8 mouse cellular contexts compared by ENCODE assay signal in genomic region chr13:95223427-95223772, GRCm38 (mm10). TPM values are rescaled to one million over a fixed set of nuclear protein-coding genes. Genes with fewer than 3 reads are reported as not detected.
A peak's percentile ranks its signal among the peaks of the same experiment; 100 is the strongest.
DNase-seq lines count a peak whose midpoint lies in the region; ATAC-seq and TF ChIP-seq lines count a peak whose summit lies in the region.

No protein-coding gene starts in this region.

- peak overlapping the region; percentile 67 for H3K27ac ChIP-seq in lung, embryonic 15.5 days
- H3K27ac ChIP-seq in limb, embryonic 14.5 days (replicated peaks; ENCODE audit: low read depth, low read length): no peak overlapping the region
- no peak overlapping the region for H3K27ac ChIP-seq in stomach, embryonic 15.5 days

- H3K4me3 ChIP-seq in lung, embryonic 15.5 days: peak overlapping the region; percentile 75
- peak overlapping the region; percentile 71 for H3K4me3 ChIP-seq in limb, embryonic 14.5 days (replicated peaks; ENCODE audit: low read length)
- peak overlapping the region; percentile 68 for H3K4me3 ChIP-seq in stomach, embryonic 15.5 days (replicated peaks)

- WGBS in lung, embryonic 15.5 days: 45% methylated on average over 2 of the region's 2 CpGs
- WGBS in limb, embryonic 14.5 days: 56% methylated on average over 2 of the region's 2 CpGs
- WGBS in stomach, embryonic 15.5 days: 51% methylated on average over 2 of the region's 2 CpGs

- H3K36me3 ChIP-seq in lung, embryonic 15.5 days: no peaks in the 10 kb centered on the region
- no peaks in the 10 kb centered on the region for H3K36me3 ChIP-seq in limb, embryonic 14.5 days (ENCODE audit: control insufficient read depth, insufficient read depth, low read length)
- no peaks in the 10 kb centered on the region for H3K36me3 ChIP-seq in stomach, embryonic 15.5 days

- H3K27me3 ChIP-seq in lung, embryonic 15.5 days: peaks cover 25% of the 10 kb centered on the region
- H3K27me3 ChIP-seq in limb, embryonic 14.5 days (ENCODE audit: control insufficient read depth, insufficient read depth, low read length): peaks cover 16% of the 10 kb centered on the region; the same call in 1 of the 2 replicates
- peaks cover 7% of the 10 kb centered on the region; the same call in 1 of the 2 replicates for H3K27me3 ChIP-seq in stomach, embryonic 15.5 days (replicated peaks)

- no peak for TF ChIP-seq POLR2A in limb, embryonic 14.5 days (IDR thresholded peaks at IDR 0.05; ENCODE audit: borderline replicate concordance, extremely low read depth, insufficient read depth, insufficient read length)

- H3K4me2 ChIP-seq in lung, embryonic 15.5 days: peak overlapping the region; percentile 98
- H3K4me2 ChIP-seq in limb, embryonic 14.5 days (replicated peaks; ENCODE audit: low read depth, low read length, severe bottlenecking): peak overlapping the region; percentile 97
- peak overlapping the region; percentile 99 for H3K4me2 ChIP-seq in stomach, embryonic 15.5 days

- H3K9me3 ChIP-seq in lung, embryonic 15.5 days: no peaks in the 10 kb centered on the region
- H3K9me3 ChIP-seq in limb, embryonic 14.5 days (ENCODE audit: control insufficient read depth, low read length): no peaks in the 10 kb centered on the region
- H3K9me3 ChIP-seq in stomach, embryonic 15.5 days: no peaks in the 10 kb centered on the region

- H3K4me1 ChIP-seq in lung, embryonic 15.5 days: 0 out of 2 replicates have a peak, but pooled peaks cover 10% of the 10 kb centered on the region
- no peaks in the 10 kb centered on the region for H3K4me1 ChIP-seq in limb, embryonic 14.5 days (ENCODE audit: control insufficient read depth, insufficient read depth, low read length)
- no peaks in the 10 kb centered on the region for H3K4me1 ChIP-seq in stomach, embryonic 15.5 days

- H3K9ac ChIP-seq in lung, embryonic 15.5 days: peak overlapping the region; percentile 54; the same call in 1 of the 2 replicates
- no peak overlapping the region for H3K9ac ChIP-seq in limb, embryonic 14.5 days (ENCODE audit: low read depth, low read length, severe bottlenecking)
- H3K9ac ChIP-seq in stomach, embryonic 15.5 days: no peak overlapping the region

- no peak for DNase-seq in frontal cortex, postnatal 14 days (ENCODE audit: low spot score in 2 of 2)
- DNase-seq in lung, postnatal 25 days (ENCODE audit: low spot score): no peak
- DNase-seq in limb, embryonic 14.5 days (ENCODE audit: low spot score): no peak
- no peak for DNase-seq in spleen, postnatal 36 days (ENCODE audit: low spot score in 2 of 2)
- DNase-seq in thymus, postnatal 36 days: no peak

- ATAC-seq in frontal cortex, adult (ENCODE audit: low TSS enrichment): peak; percentile 21
- ATAC-seq in lung, embryonic 15.5 days (ENCODE audit: borderline replicate concordance, extremely low read depth, low FRiP score, low TSS enrichment): no peak
- ATAC-seq in limb, embryonic 14.5 days (ENCODE audit: low FRiP score, low read depth): no peak
- no peak for ATAC-seq in stomach, embryonic 15.5 days (ENCODE audit: insufficient read depth, low FRiP score, low read depth)

RNA-seq across cellular contexts. Expression of gene Pde8b, which starts 26.7 kb away (rescaled TPM):
- 5.9 and 6.6 TPM in 2 replicates for polyA plus RNA-seq in lung, embryonic 15.5 days (2015; fragmentation: Nextera tagmentation; extraction: Ambion mirVana)
- 2.9 and 3.4 TPM in 2 replicates for polyA plus RNA-seq in limb, embryonic 14.5 days (2012; rRNA removed)
- polyA plus RNA-seq in limb, embryonic 14.5 days (2014; fragmentation: Nextera tagmentation; extraction: Ambion mirVana): 3.1 and 5.1 TPM in 2 replicates
- 7.4 and 9.2 TPM in 2 replicates for polyA plus RNA-seq in stomach, embryonic 15.5 days (2015; fragmentation: Nextera tagmentation; extraction: Ambion mirVana)
